Mouse (Mus musculus) stomach, postnatal 0 days (tissue): ENCODE measurements at regions not wholly inside any gene's neighbourhood (a gene's known extent, or its start where the extent isn't known, plus 50 kb on each side); places are given as distances from the start of the nearest gene placed in this dataset.

ENCODE experiments used
- CTCF ChIP-seq: IDR thresholded peaks from 2 replicates; pipeline ENCODE4 v1.5.1; 2016; ENCODE audit warnings: antibody characterized with exemption, low read depth, mild to moderate bottlenecking, moderate library complexity
- EP300 ChIP-seq: optimal IDR thresholded peaks from 2 replicates; pipeline ENCODE3; 2016; ENCODE audit warnings: antibody characterized with exemption

DNA sequence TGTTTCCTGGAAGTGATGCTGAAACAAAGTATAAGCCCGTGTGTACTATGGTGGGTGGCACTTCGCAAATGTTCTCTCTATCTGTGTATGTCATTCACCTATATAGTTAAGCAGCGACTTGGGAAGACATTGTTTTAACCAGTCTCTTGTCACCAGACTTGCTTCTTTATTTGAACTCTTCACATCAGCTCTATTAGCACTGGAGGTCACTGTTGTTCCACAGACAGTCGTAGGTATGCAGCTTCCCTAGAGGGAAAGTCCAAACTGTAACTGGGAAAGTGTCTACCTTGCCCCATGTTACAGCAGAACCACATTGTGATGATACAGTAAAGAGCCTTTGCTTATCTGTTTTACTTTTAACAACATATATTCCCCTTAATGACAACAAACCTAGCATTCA, 69.5 kb downstream of the Mbl2 start:
- TF ChIP-seq CTCF: peak; percentile 52
- no peak for TF ChIP-seq EP300
